Mouse (Mus musculus) heart, embryonic 14.5 days (tissue): ENCODE measurements around the gene Pdxp. TPM values are rescaled to one million over a fixed set of nuclear protein-coding genes. Genes with fewer than 3 reads are reported as not detected.

Experiments
- ATAC-seq: fragments of 200-750 bp; cut with Nextera tagmentation; 2 replicates; pipeline ENCODE4 v1.8.0; 2017; ENCODE audit warnings: low read depth, moderate TSS enrichment; ENCODE audit not compliant: insufficient number of reproducible peaks, insufficient read depth, low FRiP score
- H3K27ac ChIP-seq, 2 experiments: fragments of 200-500 bp in 1 of 2; fragments of 300-500 bp in 1 of 2; sonication (generic) in 1 of 2; replicated peaks in 1 of 2; 2 replicates each; pipeline ENCODE4 v1.5.1; 2012 to 2014; ENCODE audit warnings: low read depth in 2 of 2, low read length in 2 of 2, control low read depth in 1 of 2, mild to moderate bottlenecking in 1 of 2, mixed read lengths in 1 of 2; ENCODE audit not compliant: control insufficient read depth in 1 of 2, insufficient read depth in 1 of 2
- H3K27me3 ChIP-seq: fragments of 300-500 bp; sonication (generic); 2 replicates; pipeline ENCODE4 v1.6.1; 2014; ENCODE audit warnings: mild to moderate bottlenecking, low read length, control low read depth; ENCODE audit not compliant: control insufficient read depth, insufficient read depth
- H3K36me3 ChIP-seq: fragments of 300-500 bp; sonication (generic); 2 replicates; pipeline ENCODE4 v1.6.1; 2014; ENCODE audit warnings: mild to moderate bottlenecking, control low read depth, low read length, mixed read lengths; ENCODE audit not compliant: control insufficient read depth, insufficient read depth
- H3K4me1 ChIP-seq, 2 experiments: fragments of 200-500 bp in 1 of 2; fragments of 300-500 bp in 1 of 2; sonication (generic) in 1 of 2; 2 replicates each; pipeline ENCODE4 v1.6.1; 2012 to 2014; ENCODE audit warnings: low read length in 2 of 2, control low read depth in 1 of 2, mixed read lengths in 1 of 2; ENCODE audit not compliant: control insufficient read depth in 2 of 2, insufficient read depth in 2 of 2
- H3K4me2 ChIP-seq: fragments of 300-500 bp; sonication (generic); 2 replicates; pipeline ENCODE4 v1.6.1; 2014; ENCODE audit warnings: mild to moderate bottlenecking, low read length
- H3K4me3 ChIP-seq, 2 experiments: fragments of 200-500 bp in 1 of 2; fragments of 300-500 bp in 1 of 2; sonication (generic) in 1 of 2; 2 replicates each; pipeline ENCODE4 v1.5.1; 2012 to 2014; ENCODE audit warnings: low read length in 2 of 2, mild to moderate bottlenecking in 2 of 2, control low read depth in 1 of 2, low read depth in 1 of 2, moderate library complexity in 1 of 2; ENCODE audit not compliant: control insufficient read depth in 1 of 2, insufficient read depth in 1 of 2
- H3K9ac ChIP-seq: fragments of 300-500 bp; sonication (generic); 2 replicates; pipeline ENCODE4 v1.6.1; 2014; ENCODE audit warnings: mild to moderate bottlenecking, low read length
- H3K9me3 ChIP-seq: fragments of 300-500 bp; sonication (generic); 2 replicates; pipeline ENCODE4 v1.6.1; 2016; ENCODE audit warnings: low read length, control low read depth; ENCODE audit not compliant: control insufficient read depth
- WGBS: fragments of 180-500 bp; shearing (Covaris S2); extraction: QIAGEN DNeasy Blood & Tissue Kit; methylation state at CpG from one replicate; pipeline ENCODE4 v1.1.7; 2014; 5-methylcytosine and 5-hydroxymethylcytosine counted together
- polyA plus RNA-seq: library from polyadenylated mRNA; unstranded; fragments of >200 nt; fragmentation: Nextera tagmentation; extraction: Ambion mirVana; gene quantifications from 2 replicates; pipeline ENCODE4 v1.2.1, GENCODE M21; 2014

Gene Pdxp
- polyA plus RNA-seq, 1 experiment from 2014 or later: 26.2 TPM

- Histone ChIP-seq H3K36me3 (peaks cover 37% of the 10 kb centered on the region), H3K9ac (peak within 1 kb of the TSS; percentile 87), H3K4me2 (peak within 1 kb of the TSS; percentile 92), H3K4me3 (peak within 1 kb of the TSS; percentile 82 to 95), H3K27ac (peak within 1 kb of the TSS; percentile 70 to 80), H3K4me1 (peaks cover 37 to 57% of the 10 kb centered on the region in 2 experiments), H3K27me3 (no peaks in the 10 kb centered on the region), H3K9me3 (no peaks in the 10 kb centered on the region)
- ATAC-seq: 0 out of 2 replicates have a peak, but pooled peaks have one; percentile 28
- under 1% methylated on average over 19 of the region's 20 CpGs for WGBS
These were observed 14.3 kb upstream of the Pdxp start, which contains the start of gene Gm49510 for GRCm38 (mm10) chr15:78899409-78899739. TSS of gene Gm49510 (plus strand) at chr15:78899667.

GRCm38 (mm10) chr15:78899740-78900584 is 13.8 kb upstream of the Pdxp start, which contains the start of gene Sh3bp1:
TSS of gene Sh3bp1 (plus strand) at chr15:78899768.
- ATAC-seq: no peak
- Histone ChIP-seq H3K9me3 (no peaks in the 10 kb centered on the region), H3K4me2 (peak within 1 kb of the TSS; percentile 92), H3K27ac (peak within 1 kb of the TSS; percentile 70 to 80), H3K9ac (peak within 1 kb of the TSS; percentile 87), H3K27me3 (no peaks in the 10 kb centered on the region), H3K4me1 (peaks cover 31 to 52% of the 10 kb centered on the region in 2 experiments), H3K4me3 (peak within 1 kb of the TSS; percentile 82 to 95), H3K36me3 (peaks cover 39% of the 10 kb centered on the region)
- WGBS: under 1% methylated on average over 34 of the region's 47 CpGs

GRCm38 (mm10) chr15:78900585-78901421 is 12.9 kb upstream of the Pdxp start:
- ATAC-seq: no peak
- Histone ChIP-seq H3K4me3 (peak overlapping the region; percentile 82 to 95), H3K27me3 (no peaks in the 10 kb centered on the region), H3K27ac (peak overlapping the region in 1 of 2 experiments; percentile 80; a peak in 3 of 4 replicates), H3K9ac (peak overlapping the region; percentile 87), H3K9me3 (no peaks in the 10 kb centered on the region), H3K36me3 (peaks cover 43% of the 10 kb centered on the region), H3K4me2 (peak overlapping the region; percentile 92), H3K4me1 (peaks cover 28 to 47% of the 10 kb centered on the region in 2 experiments)
- WGBS: 13% methylated on average over 18 of the region's 18 CpGs

DNA sequence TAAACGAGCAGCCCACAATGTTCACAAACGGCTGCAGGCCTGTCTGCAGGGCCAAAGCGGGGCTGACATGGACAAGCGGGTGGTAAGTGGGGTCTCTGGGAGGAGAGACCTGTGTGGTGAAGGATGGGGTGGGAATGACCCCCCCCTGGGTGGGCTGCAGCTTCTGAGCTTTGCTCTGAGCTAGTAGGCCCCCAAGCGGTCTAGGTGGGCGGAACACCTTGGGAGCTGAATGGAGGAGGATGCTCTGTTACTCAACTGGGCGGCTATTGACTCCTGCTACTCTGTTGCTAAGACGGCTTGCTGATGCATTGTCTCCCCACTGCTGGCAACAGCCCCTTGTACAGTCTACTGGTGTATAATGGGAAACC is 12.3 kb upstream of the Pdxp start:
- Histone ChIP-seq H3K4me1 (peaks cover 23 to 41% of the 10 kb centered on the region in 2 experiments), H3K4me3 (peak overlapping the region in 1 of 2 experiments; percentile 82; a peak in 1 of 4 replicates), H3K27ac (no peak overlapping the region), H3K9ac (peak overlapping the region; percentile 87; the same call in 1 of the 2 replicates), H3K36me3 (peaks cover 46% of the 10 kb centered on the region), H3K9me3 (no peaks in the 10 kb centered on the region), H3K4me2 (peak overlapping the region; percentile 92), H3K27me3 (no peaks in the 10 kb centered on the region)
- no peak for ATAC-seq
- WGBS: 58% methylated on average over 8 of the region's 8 CpGs

DNA sequence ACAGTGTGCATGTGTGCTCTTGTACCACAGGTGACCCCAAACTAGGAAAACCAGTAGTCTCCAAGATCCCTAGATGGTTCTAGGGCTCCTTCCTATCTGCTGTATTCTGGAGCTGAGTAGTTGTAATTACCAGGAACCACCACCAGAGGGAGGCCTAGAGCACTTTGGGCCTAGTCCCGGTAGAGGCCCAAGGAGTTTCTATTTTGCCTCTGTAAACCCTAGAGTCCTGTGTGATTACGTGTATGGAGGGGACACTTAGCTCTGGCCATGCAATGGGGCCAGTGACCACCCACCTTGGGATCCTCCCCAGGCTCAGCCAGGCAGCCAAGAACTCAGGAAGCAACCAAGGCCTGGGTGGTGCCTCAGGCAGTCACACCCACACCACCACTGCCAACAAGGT is 10.5 kb upstream of the Pdxp start:
- ATAC-seq: no peak
- Histone ChIP-seq H3K9me3 (no peaks in the 10 kb centered on the region), H3K27ac (no peak overlapping the region), H3K27me3 (no peaks in the 10 kb centered on the region), H3K9ac (peak overlapping the region; percentile 56), H3K36me3 (peaks cover 64% of the 10 kb centered on the region), H3K4me1 (peaks cover 13 to 27% of the 10 kb centered on the region in 2 experiments), H3K4me3 (no peak overlapping the region), H3K4me2 (no peak overlapping the region)
- WGBS: 2% methylated on average over 2 of the region's 2 CpGs

DNA sequence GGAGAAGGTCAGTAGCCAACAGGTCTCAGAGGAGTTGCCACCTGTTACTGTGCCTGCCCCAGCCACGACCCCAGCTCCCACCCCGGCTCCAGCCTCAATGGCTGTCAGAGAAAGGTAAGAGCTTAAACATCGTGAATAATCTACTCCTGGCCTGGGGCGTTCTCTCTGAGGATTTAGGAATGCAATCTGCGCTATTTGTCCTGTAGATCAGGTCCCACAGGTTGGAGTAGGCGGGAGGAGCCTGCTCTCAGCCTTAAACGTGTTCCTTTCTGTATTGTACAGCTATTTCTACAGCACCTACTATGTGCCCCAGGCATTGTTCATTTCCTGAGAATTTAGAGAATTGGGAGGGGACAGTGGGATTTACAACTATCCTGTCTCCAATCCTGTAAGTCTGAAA is 5.3 kb upstream of the Pdxp start:
- Histone ChIP-seq H3K36me3 (peaks cover 84% of the 10 kb centered on the region), H3K4me3 (no peak overlapping the region), H3K4me2 (no peak overlapping the region), H3K4me1 (peaks cover 0 to 3% of the 10 kb centered on the region in 2 experiments; a peak in 2 of 4 replicates), H3K9me3 (no peaks in the 10 kb centered on the region), H3K27ac (no peak overlapping the region), H3K9ac (no peak overlapping the region), H3K27me3 (no peaks in the 10 kb centered on the region)
- WGBS: 78% methylated on average over 7 of the region's 7 CpGs
- ATAC-seq: no peak

DNA sequence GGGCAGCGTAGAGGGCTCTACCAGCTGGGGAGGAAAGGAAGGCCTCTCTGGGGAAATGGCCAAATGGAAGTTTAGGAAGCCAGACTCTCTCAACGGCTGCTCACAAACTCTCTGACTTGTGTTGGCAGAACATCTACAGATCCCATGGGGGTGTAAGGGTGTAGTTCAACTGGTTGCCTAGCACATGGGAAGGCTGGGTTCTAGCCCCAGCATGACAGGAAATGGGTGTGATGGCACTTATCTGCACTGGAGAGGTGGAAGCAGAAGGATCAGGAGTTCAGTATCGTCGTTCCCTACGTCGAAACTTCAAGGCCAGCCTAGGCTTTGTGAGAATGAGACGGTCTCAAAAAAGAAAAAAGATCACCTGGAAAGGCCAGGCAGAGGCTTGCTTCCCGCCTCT is 4.7 kb upstream of the Pdxp start:
- Histone ChIP-seq H3K4me3 (no peak overlapping the region), H3K9me3 (no peaks in the 10 kb centered on the region), H3K27ac (no peak overlapping the region), H3K9ac (no peak overlapping the region), H3K4me2 (no peak overlapping the region), H3K36me3 (peaks cover 78% of the 10 kb centered on the region), H3K4me1 (peaks cover 0 to 3% of the 10 kb centered on the region in 2 experiments; a peak in 2 of 4 replicates), H3K27me3 (no peaks in the 10 kb centered on the region)
- no peak for ATAC-seq
- WGBS: 74% methylated on average over 8 of the region's 8 CpGs
